Mouse (Mus musculus) CH12.LX (cell line): Measurements from ENCODE around the gene Fcor.

Source experiments
- CTCF ChIP-seq, 2 experiments: IDR thresholded peaks in 1 of 2; conservative IDR thresholded peaks in 1 of 2; 2 replicates each; pipeline ENCODE4 v1.5.1; 2011 to 2012; ENCODE audit warnings: low read depth in 2 of 2, low read length in 2 of 2, improper control_type of control experiment in 1 of 2, inconsistent platforms in 1 of 2, mild to moderate bottlenecking in 1 of 2, moderate library complexity in 1 of 2
- EP300 ChIP-seq: IDR thresholded peaks from 2 replicates; pipeline ENCODE4 v1.6.1; 2011; ENCODE audit warnings: low read length, improper control_type of control experiment
- MAFK ChIP-seq: IDR thresholded peaks from 2 replicates; pipeline ENCODE4 v1.6.1; 2011; ENCODE audit warnings: low read length, improper control_type of control experiment; ENCODE audit not compliant: insufficient replicate concordance
- MYC ChIP-seq: IDR thresholded peaks from 2 replicates; pipeline ENCODE4 v1.6.1; 2011; ENCODE audit warnings: low read depth, mild to moderate bottlenecking, improper control_type of control experiment, low read length
- POLR2AphosphoS2 ChIP-seq: IDR thresholded peaks from 2 replicates; pipeline ENCODE4 v1.6.1; 2011; ENCODE audit warnings: low read depth, low read length, improper control_type of control experiment
- ZNF384 ChIP-seq: IDR thresholded peaks from 2 replicates; pipeline ENCODE4 v1.6.1; 2012; ENCODE audit warnings: low read depth, low read length, improper control_type of control experiment, inconsistent platforms

DNA sequence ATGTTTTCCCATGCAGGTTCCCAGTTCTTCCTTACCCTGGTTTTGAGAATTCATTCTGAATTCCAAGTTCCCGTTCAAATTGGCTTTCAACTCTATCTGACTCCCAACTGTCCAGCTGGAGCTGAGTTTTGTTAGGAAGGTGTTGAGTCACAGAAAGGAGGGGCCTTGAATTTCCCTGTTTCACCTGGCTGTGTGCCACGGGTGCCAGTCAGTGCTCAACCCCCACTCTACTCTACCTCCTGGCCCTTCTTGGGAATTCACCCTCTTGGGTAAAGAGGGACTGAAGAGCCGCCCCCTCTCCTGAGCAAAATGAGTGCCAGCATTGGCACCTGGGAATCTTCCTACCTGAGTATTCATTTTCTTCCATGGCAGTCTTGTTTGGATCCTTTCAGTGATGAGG lies 18.6 kb upstream of the Fcor start:
- no peak for TF ChIP-seq MYC
- no peak for TF ChIP-seq CTCF (conservative IDR thresholded peaks at IDR 0.05 in 1 of 2, IDR thresholded peaks at IDR 0.05 in 1 of 2; ENCODE audit: low read depth in 2 of 2, low read length in 2 of 2)
- no peak for TF ChIP-seq POLR2AphosphoS2
- no peak for TF ChIP-seq EP300
- TF ChIP-seq MAFK = no peak
- no peak for TF ChIP-seq ZNF384
